Mouse (Mus musculus): ENCODE results near the gene Fdxr.
A peak's percentile ranks its signal among the peaks of the same experiment; 100 is the strongest.

Gene Fdxr

DNA sequence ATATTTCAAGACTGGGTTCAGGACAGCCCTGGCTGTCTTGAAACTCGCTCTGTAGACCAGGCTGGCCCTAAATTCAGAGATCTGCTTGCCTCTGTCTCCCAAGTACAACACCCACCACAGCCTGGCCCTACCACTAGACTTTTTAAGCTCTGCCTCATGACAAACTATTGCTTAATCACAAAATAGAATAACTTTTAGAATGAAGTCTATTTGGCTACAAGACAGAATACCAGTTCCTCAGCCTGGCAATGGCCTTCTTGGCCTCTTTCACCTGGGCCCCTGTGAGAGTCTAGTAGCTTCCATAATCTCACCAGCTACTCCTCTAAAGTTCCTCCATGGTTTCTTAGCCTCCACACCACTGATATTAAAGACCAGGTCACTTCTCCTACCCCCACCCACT, 13.5 kb upstream of the Fdxr start:
- no peak for DNase-seq (ENCODE audit: low spot score in 2 of 2)

DNA sequence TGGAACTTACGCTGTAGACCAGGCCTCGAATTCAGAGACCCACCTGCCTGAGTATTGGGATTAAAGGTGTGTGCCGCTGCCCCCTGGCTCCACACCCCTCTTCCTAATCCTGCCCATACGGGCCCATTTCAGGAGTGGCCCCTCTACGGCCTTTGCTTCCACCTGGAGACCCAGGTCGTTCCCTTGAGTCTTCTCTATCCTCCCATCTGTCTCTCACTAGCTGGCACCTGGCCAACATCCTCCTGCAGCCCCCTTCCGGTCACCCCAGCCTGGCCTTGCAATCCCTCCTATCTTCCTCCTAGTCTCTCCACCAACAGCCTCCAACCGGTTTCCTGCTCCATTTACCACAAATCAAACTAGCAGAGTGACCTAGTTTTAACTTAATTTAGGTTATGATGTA, 13.0 kb upstream of the Fdxr start:
- DNase-seq (ENCODE audit: low spot score in 2 of 2): no peak

DNA sequence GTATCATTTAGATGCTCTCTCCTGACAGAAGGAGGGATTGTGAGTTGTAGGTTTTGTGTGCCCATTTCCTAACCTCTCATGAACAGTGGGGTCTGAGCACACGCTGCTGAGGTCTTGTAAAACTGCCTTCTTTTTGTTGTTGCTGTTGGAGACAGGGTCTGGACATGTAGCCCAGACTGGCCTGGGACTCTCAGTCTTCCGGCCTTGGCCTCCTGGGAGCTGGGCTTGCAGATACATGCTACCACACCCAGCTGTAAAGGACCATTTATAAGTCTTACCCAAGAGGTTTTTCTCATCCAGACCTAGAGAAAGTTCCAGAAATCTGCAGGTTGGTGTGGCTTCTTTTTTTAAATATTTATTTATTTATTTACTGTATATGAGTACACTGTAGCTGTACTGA, 11.5 kb upstream of the Fdxr start:
- DNase-seq (ENCODE audit: low spot score in 2 of 2): no peak

DNA sequence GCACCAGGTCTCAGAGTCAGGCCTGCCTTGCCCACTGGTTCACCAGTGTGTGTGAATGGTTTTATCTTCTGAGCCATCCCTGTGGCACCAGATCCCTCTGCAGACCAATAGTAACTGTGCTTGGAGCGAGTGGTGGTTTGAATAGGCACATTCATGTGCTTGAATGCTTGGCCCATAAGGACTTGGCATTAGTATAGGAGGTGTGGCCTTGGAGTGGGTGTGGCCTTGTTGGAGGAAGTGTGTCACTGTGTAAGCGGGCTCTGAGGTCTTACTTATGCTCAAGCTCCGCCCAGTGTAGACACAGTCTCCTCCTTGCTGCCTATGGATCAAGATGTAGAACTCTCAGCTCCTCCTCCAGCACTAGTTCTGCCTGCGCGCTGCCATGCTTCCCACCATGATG, 10.5 kb upstream of the Fdxr start:
- no peak for DNase-seq (ENCODE audit: low spot score in 2 of 2)

DNA sequence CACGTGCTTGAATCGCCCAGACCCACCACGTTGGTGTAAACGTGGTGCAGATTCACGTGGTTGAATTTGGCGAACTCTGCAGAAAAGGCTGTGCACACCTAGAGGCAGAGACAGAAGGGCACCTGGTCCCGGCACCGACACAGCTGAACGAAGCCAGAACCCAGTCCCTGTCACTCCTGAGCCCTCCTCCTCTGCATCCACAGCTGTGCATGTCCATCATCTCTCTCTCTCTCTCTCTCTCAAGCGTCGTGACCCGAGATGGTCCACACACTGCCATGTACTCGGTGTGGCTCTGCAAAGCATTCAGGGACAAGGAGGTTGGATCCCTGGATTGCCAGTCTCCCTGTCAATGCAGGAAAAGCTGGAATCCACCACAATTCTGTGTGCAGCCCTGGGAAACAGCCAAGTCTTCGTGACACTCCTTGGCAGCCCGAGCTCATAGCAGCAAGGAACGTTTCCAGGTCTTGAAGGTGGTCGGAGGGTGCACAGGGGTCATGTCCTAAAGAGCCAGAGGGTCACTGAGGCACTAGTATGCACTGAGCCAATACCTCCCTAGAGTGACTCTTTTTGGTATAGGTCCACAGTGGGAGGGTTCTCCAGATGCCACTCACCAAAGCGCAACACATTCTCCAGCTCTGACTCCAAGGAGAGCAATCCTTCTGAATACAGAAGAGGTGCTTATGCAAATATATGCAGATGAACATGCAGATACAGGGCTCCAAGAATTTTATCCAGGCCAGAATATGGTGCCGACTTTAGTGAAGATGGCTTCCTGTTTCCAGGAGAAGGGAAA, 9.5 kb upstream of the Fdxr start:
- no peak for DNase-seq (ENCODE audit: low spot score in 2 of 2)

DNA sequence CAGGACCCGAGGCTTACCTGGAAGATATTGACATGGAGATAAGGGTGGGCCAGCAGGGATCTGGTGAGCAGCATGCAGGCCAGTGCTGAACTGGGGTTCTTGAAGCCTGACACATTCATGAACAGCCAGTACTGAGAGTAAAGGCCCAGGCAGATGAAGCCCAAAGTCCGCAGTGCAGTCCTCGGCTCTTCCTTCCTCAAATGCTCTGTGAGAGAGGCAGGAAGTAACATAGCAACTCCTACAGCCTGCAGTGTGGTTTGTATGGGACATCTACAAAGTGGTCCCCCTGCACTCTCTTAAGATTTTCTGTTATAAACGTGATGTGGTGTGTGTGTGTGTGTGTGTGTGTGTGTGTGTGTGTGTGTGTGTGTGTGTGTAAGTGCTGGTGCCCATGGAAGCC, 8.4 kb upstream of the Fdxr start:
- no peak for DNase-seq (ENCODE audit: low spot score in 2 of 2)

DNA sequence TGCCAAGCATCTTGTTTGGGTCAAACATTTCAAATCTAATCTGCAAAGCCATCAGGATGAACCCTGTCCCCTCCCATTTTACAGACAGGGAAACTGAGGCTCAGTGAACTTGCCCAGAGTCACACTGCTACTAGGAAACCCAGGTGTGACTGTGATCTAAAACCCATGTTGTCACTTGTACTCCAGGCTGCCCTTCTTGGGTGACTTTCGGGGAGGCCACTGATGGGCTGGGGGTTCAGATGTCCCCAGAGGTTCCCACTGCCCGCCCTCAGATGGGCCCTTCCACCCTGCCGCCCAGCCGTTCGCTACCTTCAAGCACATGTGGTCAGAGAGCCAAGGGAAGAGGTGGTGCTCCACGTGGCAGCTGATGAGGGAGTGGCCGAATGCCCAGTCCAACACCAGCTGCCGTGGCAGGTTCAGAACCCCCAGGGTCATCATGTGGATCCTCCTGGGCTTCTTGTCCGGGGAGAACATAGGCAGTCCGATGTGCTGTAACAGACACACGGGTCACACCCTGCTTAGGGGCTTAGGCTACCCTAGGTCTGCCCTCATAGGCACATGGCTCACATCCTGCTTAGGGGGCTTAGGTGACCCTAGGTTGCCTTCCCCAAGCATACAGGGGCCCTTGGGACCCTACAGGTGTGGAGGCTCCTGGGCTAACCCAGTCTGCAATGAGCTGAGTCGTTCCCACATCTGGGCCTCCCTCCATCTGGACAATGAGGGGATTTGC, 7.2 kb upstream of the Fdxr start:
- DNase-seq (ENCODE audit: low spot score in 2 of 2): no peak

DNA sequence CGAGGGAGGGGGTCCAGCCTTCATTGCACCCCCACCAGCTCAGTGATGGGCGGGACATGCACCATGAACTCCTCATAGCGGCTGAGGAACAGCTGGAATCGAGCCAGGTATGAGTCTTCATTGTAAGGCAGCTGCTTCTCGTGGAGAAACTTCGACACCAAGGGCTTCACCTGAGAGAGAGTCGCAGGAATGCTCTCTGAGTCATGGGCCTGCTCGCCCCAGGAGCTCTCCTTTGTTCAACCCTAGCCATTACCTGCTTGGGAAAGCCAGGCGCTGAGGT, 6.6 kb upstream of the Fdxr start:
- no peak for DNase-seq (ENCODE audit: low spot score in 2 of 2)

DNA sequence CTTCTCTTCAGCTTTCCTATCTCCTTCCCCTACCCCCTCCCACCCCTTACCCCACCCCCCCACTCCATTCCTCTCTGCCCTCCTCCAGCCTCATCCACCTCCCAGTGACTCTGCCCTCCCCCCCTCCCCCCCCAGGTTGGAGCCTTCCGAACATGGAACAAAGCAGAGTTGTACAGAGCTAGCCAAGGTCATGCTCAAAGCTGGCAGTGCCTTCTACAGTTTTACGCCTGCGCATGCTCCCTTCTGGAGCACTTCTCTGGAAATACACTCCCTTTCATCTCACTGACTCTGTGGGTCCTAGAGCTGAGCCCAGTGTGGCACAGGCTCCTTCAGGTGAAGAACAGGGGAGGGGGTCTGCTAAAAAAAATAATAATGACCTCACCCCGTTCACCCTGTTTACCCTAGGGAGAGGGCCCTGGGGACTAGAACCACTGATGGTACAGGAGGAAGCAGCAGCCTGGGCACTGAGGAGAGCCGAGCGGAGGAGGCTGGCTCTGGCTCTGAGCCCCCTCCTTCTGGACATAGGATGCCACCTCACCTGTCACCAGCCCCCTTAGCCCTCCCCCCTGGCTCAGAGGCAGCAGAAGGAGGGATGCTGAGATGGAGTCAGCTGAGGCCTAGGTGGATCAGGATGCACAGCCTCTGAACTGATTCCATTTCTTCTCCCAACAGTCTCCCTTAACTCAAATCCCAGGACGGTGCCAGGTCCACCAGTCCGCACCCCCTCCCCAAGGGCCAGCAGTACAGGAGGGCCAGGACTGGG, 6.1 kb upstream of the Fdxr start:
- DNase-seq (ENCODE audit: low spot score in 2 of 2): no peak

DNA sequence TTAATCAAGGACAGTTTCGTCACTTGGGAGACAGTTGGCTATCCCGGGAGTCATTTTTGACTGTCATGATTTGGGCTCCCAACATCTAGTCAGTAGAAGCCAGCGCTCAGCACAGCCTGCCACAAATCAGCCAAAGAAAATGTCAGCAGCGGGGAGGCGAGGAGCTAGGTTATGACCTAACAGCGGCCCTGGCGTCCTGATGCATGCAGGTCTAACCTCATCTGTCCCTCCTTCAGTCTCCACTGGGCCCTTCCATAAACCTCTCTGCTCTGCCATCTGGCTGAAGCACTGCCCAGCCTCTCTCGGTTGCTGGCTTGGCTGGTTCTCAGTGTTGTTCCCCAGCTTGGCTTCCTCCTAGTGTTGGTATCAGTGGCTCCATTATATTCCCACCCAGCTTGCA, 5.4 kb upstream of the Fdxr start:
- no peak for DNase-seq (ENCODE audit: low spot score in 2 of 2)

DNA sequence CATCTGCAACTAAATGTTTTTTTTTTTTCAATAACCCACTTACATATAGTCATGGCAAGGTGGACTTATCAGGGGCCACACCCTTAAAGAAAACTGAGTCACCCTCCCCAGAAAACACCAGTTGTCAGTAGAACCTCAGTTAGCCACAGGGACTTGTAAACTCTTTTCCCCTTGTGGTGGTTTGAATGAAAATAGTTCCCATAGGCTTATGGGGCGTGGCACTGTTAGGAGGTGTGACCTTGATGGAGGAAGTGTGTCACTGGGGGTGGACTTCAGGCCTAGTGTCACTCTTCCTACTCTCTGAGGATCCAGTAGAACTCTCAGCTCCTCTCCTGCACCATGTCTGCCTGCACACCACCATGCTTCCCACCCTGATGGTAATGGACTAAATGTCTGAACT, 2.9 kb upstream of the Fdxr start:
- no peak for DNase-seq (ENCODE audit: low spot score in 2 of 2)

DNA sequence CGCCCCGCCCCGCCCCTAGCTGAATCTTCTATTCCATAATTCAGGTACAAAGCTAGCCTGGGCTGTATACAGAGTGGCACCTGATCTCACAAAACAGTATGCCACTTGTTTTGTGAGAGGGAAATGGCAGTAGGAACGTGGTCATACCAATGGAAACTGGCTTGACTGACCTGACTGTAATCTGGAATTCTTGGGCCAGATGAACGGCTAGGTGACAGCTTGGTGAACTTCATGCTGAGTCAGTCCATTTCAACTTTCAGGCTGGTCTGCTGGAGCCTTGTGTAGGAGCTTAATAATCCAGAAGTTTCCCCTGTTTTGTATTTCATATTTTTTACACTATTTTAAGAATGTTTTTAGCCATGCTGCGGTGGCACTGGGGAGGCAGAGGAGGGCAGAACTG, 1.3 kb upstream of the Fdxr start:
- no peak for DNase-seq (ENCODE audit: low spot score in 2 of 2)

DNA sequence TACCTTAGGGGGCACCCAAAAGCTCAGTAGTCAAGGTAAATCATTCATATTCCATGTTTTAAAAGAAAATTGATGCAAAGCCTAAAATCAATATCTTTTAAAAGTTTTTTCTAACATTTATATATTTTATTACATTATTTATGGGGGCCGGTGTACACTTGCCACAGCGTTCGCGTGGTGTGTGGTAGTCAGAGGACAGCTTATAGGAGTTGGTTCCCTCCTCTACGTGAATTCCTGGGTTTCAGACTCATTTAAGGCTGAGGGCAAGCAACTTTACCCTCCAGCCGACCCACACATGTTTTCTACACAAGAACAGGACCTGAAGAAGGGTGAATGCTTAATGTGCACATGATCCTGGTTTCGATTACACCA, 740 bp upstream of the Fdxr start:
- no peak for DNase-seq (ENCODE audit: low spot score in 2 of 2)

DNA sequence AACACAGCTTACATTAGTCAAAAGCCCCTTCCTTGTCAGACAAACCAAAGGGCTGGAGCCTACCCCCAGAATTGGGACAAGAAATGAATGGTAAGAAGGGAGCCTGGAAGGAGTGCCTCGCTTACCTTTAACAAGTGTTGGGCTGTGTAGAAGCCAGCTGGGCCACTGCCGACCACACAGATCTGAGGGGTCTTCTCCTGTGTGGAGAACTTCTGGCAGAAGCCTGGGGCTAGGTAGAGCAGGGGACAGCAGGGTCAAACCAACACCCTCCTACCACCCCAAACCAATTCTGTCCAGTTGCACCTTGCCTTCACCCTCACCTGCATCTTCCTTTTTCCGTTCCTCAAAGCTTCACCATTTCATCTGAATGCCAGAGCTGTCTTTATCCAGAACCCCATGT, 896 bp downstream of the Fdxr start:
- no peak for DNase-seq (ENCODE audit: low spot score in 2 of 2)

DNA sequence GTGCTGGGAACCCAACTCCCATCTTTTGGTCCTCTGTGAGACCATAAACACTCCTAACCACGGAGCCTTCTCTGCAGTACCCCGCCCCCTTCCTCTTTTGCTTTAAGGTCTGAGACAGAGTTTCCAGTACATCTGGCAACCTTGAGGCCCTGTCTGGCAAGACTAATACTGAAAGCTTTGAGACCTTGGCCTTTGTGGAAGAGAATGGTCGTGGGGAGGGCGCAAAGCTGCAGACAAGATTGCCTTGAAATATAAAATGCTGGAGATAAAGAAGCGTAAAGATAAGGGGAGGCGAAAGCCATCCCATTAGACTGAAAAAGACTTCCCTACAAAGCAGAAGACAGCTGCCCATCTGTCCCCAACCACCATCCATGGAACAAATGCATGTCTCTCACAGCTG, 1.3 kb downstream of the Fdxr start:
- no peak for DNase-seq (ENCODE audit: low spot score in 2 of 2)

DNA sequence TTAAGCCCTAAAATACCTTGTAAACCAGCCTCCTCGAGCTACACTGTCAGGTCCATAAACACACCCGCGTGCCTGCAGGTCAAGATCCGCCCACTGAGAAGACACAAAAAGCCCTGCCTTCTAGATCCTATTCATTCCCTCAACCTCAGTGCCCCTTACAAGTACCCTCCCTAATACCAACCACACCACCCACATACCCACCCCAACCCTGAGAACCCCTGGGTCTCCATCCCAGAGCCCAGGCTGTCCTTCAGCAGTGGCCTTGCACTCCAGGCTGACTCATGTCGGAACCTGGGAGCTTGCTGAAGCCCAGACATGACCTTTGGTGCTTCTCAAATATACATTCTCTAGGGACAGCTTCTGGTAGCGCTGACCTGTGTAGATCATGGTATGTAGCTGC, 2.1 kb downstream of the Fdxr start:
- no peak for DNase-seq (ENCODE audit: low spot score in 2 of 2)

DNA sequence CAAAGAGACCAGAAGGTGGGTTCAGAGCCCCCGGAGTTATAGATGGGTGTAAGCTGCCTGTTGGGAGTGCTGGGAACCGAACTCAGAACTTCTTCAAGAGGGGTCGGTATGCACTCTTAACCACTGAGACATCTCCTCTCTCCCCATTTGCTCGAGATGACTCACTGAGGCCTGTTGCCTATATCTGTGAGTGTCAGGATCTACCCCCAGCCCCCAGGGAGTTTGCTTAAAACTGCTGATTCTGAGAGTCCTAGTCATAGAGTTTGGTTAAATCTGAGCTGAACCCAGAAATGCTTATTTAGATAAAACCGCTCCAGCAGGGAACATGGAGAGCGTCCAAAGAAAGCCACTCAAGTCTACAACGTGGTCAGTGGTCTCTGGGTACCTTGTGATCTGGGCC, 2.7 kb downstream of the Fdxr start:
- no peak for DNase-seq (ENCODE audit: low spot score in 2 of 2)

DNA sequence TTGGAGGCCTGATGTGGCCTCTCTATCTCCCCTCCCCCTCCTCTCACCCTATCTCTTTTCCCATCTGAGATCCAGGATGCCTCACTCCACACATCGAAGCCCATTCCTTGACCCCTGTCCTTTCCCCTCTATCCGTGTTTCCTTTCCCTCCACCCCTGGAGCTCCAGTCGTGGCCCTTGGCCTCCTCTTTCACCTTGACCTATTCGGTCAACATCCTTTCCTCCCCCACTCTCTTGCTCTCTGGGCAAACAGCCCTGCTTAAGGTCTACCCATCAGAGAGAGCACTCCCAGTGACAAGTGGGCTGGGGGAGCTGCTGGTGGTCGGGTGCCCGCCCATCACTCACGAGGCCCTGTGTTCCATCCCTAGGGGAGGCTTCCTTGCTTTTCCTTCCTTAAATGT, 3.1 kb downstream of the Fdxr start:
- no peak for DNase-seq (ENCODE audit: low spot score in 2 of 2)

DNA sequence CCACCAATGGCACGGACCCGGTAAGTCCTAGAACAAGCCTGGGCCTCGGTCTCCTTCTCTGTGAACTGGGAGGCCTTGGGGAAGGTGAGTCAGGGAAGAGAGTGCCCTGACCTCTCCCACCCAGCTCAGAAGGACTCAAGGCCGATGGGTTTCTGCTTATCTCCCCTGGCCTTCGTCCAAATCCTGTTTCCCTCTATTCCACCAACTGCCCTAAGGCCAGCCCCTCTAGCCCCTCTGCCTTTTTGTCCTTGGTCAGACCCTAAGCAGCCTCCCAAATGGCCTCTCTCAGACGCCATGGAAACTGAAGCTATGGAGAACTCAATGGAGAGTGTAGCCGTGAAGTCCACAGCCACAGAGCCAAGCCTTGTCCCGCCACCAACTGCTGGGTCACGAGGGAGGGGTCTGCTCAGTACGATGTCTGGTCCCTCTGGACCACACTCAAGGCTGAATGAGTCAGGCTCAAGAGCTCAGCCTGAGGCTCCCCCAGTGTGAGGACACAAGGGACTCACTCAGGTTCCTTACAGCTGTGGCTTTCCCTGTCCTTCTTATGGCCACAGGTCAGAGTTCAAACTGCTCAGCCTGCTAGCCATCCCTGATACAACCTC, 3.9 kb downstream of the Fdxr start:
- no peak for DNase-seq (ENCODE audit: low spot score in 2 of 2)

DNA sequence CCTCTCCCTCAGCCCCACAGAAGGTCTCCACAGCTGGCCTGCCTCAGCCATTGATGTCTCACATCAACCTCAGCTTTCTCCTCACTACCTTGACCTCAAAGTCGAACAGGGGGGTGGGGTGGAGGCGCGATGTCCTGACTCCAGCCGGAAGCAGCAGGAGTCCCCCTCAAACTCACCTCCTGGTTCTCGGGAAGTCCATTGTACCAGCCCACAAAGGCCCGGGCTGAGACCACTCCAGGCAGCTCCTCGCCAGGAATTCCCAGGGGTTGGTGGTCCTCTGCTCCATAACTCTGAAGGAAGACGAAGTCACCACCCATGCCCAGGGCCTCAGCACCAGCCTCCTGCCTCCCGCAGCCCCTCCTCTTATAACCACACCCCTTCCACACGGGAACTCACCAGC, 5.4 kb downstream of the Fdxr start:
- DNase-seq (ENCODE audit: low spot score in 2 of 2): no peak

DNA sequence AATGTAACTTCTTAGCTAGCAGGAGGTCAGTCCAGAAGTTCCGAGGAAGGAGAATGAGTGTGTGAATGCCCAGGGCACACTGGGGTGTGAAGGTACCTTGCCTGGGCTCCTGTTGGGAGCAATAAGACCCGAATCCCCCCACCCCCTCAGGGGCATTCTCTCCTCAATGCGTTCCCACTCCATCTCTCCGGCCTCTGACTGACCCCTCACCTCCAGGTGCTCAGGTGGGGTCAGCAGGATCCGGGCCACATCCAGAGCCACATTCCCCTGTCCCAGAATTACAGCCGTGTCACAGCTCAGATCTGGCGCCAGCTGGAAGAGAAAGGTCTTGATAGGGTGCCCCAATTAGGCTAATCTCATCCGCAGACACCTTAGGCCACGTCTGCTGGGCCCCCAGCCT, 5.8 kb downstream of the Fdxr start:
- no peak for DNase-seq (ENCODE audit: low spot score in 2 of 2)

DNA sequence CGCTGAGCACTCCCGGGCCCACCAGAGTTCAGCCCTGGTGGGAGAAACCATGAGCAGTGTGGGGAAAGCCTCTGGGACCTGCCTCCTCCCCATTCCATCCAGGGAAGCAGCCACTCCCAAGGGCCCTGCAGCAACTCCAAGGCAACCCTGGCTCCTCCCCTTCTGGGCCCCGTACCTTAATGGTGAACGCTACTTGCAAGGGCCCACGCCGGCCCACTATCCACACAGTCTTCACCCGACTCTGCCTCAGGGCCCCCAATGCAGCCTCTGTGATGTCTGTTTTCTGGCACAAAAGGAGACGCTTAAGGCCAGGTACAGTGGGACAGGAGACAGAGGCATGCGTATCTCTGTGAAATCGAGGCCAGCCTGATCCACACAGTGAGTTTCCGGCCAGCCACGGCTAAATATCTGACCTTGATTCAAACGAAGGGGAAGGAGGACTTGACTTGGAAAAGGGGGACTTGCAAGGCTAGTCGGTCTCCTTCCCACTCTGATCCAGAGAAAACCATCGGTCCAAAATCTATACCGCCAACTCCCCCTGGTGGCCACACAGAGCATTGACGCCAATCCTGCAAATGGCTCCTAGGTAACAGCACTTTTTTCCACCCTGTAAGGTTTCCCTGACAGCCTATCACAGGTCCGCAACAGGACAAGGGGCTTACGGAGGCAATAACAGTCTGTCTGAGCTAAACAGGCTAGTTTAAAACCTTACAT, 6.5 kb downstream of the Fdxr start:
- DNase-seq (ENCODE audit: low spot score in 2 of 2): peak; percentile 59 to 76
